Mouse (Mus musculus) lung, adult 18-20 months (tissue): ENCODE results near the gene Slc35a2.
"Not testable (repeated sequence)": the region's sequence is repeated elsewhere in the genome, so short reads cannot be mapped to it uniquely, and the experiment has no call there.

Source experiments
- DNase-seq, 2 experiments: peaks; one replicate each; pipeline ENCODE4 v3.0.0; 2022; ENCODE audit warnings: mixed read lengths in 2 of 2

The Slc35a2 gene

DNA sequence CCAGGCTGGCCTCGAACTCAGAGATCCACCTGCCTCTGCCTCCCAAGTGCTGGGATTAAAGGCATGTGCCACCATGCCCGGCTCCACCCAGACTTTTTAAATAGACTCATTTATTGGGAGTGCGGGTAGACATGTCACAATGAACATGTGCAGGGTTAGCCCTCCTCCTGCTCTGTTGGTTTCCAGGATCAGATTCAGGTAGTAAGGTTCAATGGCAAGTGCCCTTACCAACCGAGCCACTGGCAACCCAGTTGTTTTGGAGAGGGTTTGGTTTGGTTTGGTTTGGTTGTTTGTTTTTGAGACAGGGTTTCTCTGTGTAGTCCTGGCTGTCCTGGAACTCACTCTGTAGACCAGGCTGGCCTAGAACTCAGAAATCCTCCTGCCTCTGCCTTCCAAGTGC lies 25.4 kb downstream of the Slc35a2 start, which contains the start of gene Gm10490:
Gene Gm10490 (plus strand): TSS at position 301 of the 400 bp plus-strand sequence.
- not testable (repeated sequence) for DNase-seq

DNA sequence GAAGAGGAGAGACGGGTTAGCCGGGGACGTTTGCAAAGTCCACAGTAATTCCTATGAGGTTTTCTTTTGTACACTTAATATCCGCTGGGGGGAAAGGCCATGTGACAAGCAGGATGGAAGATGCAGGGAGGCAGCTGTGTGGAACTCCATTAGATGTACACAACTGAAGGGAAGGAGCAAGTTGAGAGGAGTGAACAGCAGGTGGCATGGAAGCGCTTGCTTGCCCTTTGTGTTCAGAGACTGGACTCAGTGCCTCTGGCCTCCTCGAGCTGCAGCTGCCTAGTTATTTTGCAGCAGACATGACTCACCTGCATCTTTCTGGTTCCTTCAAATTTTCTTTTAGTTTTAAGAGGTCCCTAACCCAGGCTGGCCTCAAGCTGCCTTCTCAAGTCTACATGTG lies 26.6 kb downstream of the Slc35a2 start:
- DNase-seq, result no peak

DNA sequence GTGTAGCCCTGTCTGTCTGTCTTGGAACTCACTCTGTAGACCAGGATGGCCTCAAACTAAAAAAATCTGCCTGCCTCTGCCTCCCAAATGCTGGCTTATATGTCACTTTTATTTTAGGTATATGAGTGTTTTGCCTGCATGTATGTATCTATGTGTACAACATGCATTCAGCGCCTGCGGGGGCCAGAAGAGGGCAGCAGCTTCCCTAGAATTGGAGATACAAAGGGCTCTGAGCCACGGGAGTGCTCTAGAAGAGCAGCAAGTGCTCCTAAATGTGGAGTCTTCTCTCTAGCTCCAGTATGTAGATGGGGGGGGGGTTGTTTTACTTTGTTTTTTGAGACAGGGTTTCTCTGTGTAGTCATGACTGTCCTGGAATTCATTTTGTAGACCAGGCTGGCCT lies 31.8 kb downstream of the Slc35a2 start:
- DNase-seq, result peak in 1 of 2 experiments; percentile 45

GRCm38 (mm10) chrX:7917960-7918359 lies 34.1 kb downstream of the Slc35a2 start:
- not testable (repeated sequence) for DNase-seq

- no peak for DNase-seq
Observed at GRCm38 (mm10) chrX:7919601-7920383, 36.0 kb downstream of the Slc35a2 start, which contains the start of gene Pcsk1n. Pcsk1n (plus strand) TSS chrX:7919822.

DNA sequence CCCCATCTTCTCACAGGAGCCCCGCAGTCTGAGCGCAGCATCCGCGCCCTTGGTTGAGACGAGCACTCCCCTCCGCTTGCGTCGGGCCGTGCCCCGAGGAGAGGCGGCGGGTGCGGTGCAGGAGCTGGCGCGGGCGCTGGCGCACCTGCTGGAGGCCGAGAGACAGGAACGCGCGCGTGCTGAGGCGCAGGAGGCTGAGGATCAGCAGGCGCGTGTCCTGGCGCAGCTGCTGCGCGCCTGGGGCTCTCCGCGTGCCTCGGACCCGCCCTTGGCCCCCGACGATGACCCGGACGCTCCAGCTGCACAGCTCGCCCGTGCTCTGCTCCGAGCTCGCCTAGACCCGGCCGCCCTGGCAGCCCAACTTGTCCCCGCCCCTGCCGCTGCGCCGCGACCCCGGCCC lies 38.2 kb downstream of the Slc35a2 start:
- DNase-seq, result no peak

DNA sequence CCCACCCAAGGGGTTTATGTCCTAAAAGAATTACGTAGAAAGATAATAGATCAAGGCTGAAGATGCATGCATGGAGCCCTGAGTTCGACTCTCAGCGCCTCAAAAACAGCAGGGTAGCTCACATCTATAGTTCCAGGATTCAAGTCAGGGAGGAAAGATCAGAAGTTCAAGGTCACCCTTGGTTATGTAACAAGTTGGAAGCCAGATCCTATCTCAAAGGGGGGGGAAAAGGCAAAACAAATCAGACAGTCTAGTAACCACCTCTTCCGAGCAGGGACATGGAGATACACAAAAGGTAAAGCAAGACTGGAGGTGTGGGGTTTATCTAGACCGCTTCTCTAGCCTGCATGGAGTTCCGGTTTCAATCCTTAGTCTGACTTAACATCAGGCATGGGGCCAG lies 42.4 kb downstream of the Slc35a2 start:
- no peak for DNase-seq

DNA sequence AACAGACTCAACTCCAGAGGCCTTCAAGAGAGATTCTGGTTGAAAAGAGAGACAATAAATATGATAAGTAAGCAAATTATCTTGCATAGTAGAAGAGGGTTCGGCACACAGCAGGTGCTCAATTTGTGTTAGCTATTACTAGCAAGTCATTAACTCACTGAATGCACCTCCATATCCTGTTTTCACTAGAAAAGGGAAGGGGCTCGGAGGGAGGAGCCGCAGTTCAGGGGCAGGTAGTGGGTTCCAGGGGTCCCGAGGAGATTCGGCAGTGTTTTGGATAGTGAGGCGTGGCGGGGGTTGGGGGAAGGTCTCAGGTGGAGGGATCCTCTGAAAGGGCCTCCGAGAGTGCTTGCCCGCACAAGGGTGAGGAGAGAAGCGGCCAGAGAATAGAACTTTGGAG lies 43.3 kb downstream of the Slc35a2 start:
- no peak for DNase-seq

DNA sequence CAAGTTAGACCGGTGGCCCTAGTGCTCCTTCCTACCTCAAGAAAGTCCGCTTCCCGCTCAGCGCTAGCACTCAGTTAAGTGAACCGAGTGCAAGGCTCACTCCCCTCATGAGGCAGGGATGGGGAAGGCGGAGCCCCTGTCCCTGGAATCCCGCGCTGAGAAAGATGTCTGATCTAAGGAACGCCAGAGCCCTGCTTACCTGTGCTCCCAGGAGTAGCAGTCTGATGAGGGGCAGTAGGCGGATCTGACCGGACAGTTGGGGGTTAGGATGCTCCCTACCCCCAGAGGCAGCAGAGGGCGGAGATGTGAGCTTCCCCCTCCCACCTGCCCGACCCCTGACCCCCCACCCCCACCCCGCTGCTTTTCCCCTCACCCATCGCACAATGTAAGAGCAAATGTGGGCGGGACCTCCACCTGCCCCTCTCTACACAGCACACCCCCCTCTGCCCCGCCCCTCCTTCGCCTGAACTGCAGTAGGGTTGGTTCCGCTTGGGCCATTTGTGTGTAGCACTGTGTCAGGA lies 44.5 kb downstream of the Slc35a2 start, which contains the start of gene Eras:
Gene Eras (minus strand): TSS at position 338 of the 521 bp plus-strand sequence.
- DNase-seq, result no peak

GRCm38 (mm10) chrX:7936874-7937273 lies 53.0 kb downstream of the Slc35a2 start:
- DNase-seq, result no peak

DNA sequence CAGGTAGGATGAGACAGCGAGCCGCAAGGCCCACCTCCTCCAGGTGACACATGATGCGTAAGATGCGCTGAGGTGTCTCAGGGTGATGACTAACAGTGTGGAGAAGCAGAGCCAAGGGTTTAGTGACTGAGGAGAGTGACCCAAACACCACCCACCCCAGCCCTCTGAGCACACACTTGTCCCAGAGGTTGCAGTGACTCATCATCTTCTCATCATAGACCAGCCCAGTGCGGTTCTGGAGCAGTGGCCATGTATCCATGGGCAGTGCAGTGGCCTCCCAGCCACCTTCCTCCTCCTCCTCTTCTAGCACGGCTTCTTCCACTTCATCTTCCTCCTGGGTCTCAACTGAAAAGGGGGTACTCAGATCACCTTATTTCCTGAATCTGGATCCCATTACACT lies 53.8 kb downstream of the Slc35a2 start:
- DNase-seq, result no peak
